In genomic region chr4:135156531-135156930, GRCm38 (mm10) we compare ENCODE assay signal across 17 mouse cellular contexts. TPM values are rescaled to one million over a fixed set of nuclear protein-coding genes. Genes with fewer than 3 reads are reported as not detected.
"Had no signal": no experiment of that assay in that cellular context is flagged by ENCODE, and none has a peak within 500 bp of the region (broad histone marks: within the 10 kb centered on the region; RNA-seq: fewer than 3 reads in every experiment).

No protein-coding gene starts in this region.

- H3K36me3 ChIP-seq: liver, embryonic 15.5 days; lung, embryonic 15.5 days; midbrain, embryonic 12.5 days; midbrain, embryonic 15.5 days; neural tube, embryonic 12.5 days had no signal

- H3K9me3 ChIP-seq: liver, embryonic 15.5 days; lung, embryonic 15.5 days; megakaryocyte, embryonic 14.5 days; midbrain, embryonic 12.5 days; midbrain, embryonic 15.5 days; neural tube, embryonic 12.5 days had no signal

- H3K4me2 ChIP-seq: liver, embryonic 15.5 days; lung, embryonic 15.5 days; midbrain, embryonic 12.5 days; midbrain, embryonic 15.5 days; neural tube, embryonic 12.5 days had no signal

- ATAC-seq: liver, postnatal 0 days; lung, postnatal 0 days; midbrain, embryonic 15.5 days had no signal

- H3K27me3 ChIP-seq: megakaryocyte, embryonic 14.5 days had no signal

- H3K4me3 ChIP-seq: liver, embryonic 15.5 days; lung, embryonic 15.5 days; megakaryocyte, embryonic 14.5 days; midbrain, embryonic 12.5 days; midbrain, embryonic 15.5 days; neural tube, embryonic 12.5 days had no signal

- H3K9ac ChIP-seq: liver, embryonic 15.5 days; liver, postnatal 0 days; lung, embryonic 15.5 days; midbrain, embryonic 12.5 days; midbrain, embryonic 15.5 days; neural tube, embryonic 12.5 days had no signal

- DNase-seq: liver, postnatal 0 days; lung, adult 2 months; lung, postnatal 14 days; lung, postnatal 36 days; right cerebral cortex, postnatal 14 days; thymus, adult 2 months; thymus, postnatal 4 days had no signal

- H3K27ac ChIP-seq: liver, embryonic 15.5 days; lung, embryonic 15.5 days; macrophage; midbrain, embryonic 12.5 days; midbrain, embryonic 15.5 days; neural tube, embryonic 12.5 days had no signal

RNA-seq across cellular contexts. Expression of gene Runx3, which starts 36.1 kb away (rescaled TPM):
- total RNA-seq: midbrain, postnatal 0 days had no signal
- polyA plus RNA-seq: midbrain, embryonic 12.5 days; midbrain, embryonic 15.5 days; midbrain, postnatal 0 days; neural tube, embryonic 14.5 days had no signal
